Mouse (Mus musculus): Measurements from ENCODE around the gene Dgkq.

- TF ChIP-seq CTCF (IDR thresholded peaks at IDR 0.05; ENCODE audit: borderline replicate concordance, control insufficient read depth, extremely low read depth, insufficient read depth, low read length, poor library complexity) = no peak
- TF ChIP-seq POLR2A (IDR thresholded peaks at IDR 0.05; ENCODE audit: control insufficient read depth, extremely low read depth, insufficient read depth, low read length, poor library complexity) = no peak
These were observed 21.5 kb downstream of the Dgkq start for GRCm38 (mm10) chr5:108647820-108648465.

All from thymus, adult 2 months (tissue).